Mouse (Mus musculus) kidney, adult 2 months (tissue): Measurements from ENCODE around the gene Tnfrsf13b.

Experiments used
- CTCF ChIP-seq: fragments of 200-500 bp; conservative IDR thresholded peaks from 2 replicates; pipeline ENCODE4 v1.5.1; 2011; ENCODE audit warnings: low read depth, mild to moderate bottlenecking, control low read depth, low read length, moderate library complexity, mixed read lengths; ENCODE audit not compliant: insufficient read depth, insufficient read length
- POLR2A ChIP-seq: fragments of 200-500 bp; IDR thresholded peaks from one replicate; pipeline ENCODE4 v1.6.1; 2011; ENCODE audit warnings: low read depth, low read length, control low read depth

DNA sequence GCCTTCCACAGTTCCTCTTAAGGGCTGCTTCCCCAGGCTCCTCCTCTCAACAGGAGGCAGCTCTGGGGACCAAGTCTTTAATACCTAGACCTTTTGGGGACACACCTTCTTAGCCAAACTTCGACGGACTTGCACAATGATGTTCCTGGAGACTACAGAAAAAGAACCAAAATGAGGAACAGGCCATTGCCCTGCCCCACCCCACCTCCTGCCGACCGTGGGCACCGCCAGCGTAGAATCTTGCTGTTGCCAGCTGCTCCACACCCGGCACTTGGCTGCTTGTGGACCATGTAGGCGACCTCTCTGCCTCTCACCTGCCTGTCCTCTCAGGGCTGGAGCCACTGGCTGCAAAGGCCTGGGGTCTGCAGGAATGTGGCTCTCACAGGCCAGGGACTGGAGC is 10.3 kb upstream of the Tnfrsf13b start:
- TF ChIP-seq CTCF (no peak), POLR2A (no peak)
